Mouse (Mus musculus) heart, postnatal 36 days (tissue): ENCODE measurements at regions not wholly inside any gene's neighbourhood (a gene's known extent, or its start where the extent isn't known, plus 50 kb on each side); places are given as distances from the start of the nearest gene placed in this dataset.

ENCODE experiments used
- DNase-seq, 2 experiments: peaks; one replicate each; pipeline ENCODE4 v3.0.0; 2021 to 2022
- intact Hi-C: fragments of 180-260 bp; cut with DNase I; formaldehyde crosslinking; loops from one replicate; pipeline ENCODE4 v1.15.1; 2025

DNA sequence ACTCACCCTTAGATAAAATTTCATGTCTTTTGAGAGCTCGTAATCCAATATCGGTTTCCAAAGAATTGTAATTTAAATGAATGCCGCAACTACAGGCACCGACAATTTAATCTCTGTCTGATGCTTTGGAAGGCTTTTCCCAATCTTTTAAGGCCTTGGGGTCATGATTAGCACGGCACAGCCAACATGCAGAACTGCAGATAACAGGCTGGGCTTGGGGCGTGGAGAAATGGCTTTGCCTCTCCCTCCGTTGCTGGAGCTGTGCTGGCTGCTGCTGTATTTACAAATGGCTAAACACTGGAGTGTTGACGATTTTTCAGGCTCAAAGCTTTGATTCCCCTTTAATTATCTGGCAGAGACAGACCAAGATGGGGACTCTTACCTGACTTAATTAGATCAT, 101.3 kb upstream of the Mphosph6 start:
- intact Hi-C loops, result no loop called here
- no peak for DNase-seq

DNA sequence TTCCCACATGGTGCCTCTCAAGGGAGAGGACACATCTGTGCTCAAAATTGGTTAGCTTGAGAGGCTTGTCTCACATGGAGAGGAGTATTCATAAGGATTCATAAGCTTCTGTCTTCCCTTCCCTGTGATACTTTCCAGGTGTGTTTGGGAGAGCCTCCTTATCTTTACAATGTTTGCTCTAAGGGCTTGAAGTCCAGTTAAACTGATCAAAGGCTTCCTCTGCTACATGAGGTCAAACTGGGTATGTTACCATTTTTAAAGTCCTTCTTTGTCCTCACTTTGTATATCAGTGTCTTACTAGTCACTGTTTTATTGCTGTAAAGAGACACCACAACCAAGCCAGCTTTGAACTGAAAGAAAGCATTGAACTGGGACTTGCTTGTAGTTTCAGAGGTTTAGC, 98.1 kb upstream of the Mphosph6 start:
- intact Hi-C loops, result loop anchor here (5.0 kb wide), 1 partner anchor 952 kb away; no protein-coding TSS in a partner anchor

DNA sequence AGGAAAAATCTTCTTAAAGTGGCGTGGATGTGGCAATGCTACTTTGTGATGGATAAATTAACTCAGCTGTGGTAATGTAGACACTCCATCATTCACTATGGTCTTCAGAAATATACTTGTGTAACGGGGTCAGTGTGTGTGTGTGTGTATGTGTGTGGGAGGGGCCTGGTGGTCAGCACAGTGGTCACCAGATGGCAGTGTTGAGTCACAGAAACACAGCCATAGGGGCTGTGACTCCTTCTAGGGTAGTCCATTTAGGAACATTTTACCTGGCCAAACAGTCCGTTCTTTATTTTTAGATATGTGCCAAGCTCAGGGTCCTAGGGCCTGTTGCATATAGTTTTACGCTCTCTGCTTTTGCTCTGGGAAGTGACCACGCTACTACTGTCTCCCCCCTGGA, 96.3 kb upstream of the Mphosph6 start:
- intact Hi-C loops, result loop anchor here (5.0 kb wide), 1 partner anchor 954 kb away; no protein-coding TSS in a partner anchor
- DNase-seq, result peak; percentile 14 to 24

More for the DNA sequence above, 98.1 kb upstream of the Mphosph6 start:
- DNase-seq, result no peak

DNA sequence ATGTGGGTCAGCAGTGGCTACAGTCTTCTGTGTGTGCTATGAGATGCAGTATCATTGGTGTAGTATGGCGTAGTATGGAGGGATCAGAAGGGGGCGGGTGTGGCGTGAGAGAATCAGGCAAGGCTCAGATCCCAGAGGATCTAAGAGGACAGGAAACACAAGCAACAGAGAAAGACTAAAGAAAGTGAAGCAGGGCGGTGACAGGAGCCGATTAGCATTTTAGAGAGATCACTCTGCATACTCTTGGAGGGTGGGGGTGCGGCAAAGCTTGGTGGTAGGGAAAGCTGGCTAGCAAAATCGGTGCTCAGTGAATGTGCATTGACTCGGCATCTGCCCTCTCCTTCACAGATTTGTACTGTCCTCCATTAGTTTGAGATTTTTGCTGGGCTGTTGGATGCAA, 93.1 kb upstream of the Mphosph6 start:
- no peak for DNase-seq
- intact Hi-C loops, result loop anchor here (5.0 kb wide), 1 partner anchor 957 kb away; no protein-coding TSS in a partner anchor

DNA sequence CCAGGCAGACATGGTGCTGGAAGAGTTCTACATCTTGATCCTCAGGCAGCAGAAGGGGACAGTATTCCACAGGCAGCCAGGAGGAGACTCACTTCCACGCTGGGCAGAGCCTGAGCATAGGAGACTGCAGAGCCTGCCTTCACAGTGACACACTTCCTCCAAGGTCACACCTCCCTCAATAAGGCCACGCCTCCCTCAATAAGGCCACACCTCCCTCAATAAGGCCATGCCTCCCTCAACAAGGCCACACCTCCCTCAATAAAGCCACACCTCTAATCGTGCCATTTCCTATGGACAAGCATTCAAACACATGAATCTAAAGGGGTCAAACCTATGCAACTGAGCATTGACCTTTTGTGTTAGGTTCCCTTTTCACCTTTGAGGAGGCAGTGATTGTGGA, 88.5 kb upstream of the Mphosph6 start:
- intact Hi-C loops, result no loop called here
- DNase-seq, result no peak

DNA sequence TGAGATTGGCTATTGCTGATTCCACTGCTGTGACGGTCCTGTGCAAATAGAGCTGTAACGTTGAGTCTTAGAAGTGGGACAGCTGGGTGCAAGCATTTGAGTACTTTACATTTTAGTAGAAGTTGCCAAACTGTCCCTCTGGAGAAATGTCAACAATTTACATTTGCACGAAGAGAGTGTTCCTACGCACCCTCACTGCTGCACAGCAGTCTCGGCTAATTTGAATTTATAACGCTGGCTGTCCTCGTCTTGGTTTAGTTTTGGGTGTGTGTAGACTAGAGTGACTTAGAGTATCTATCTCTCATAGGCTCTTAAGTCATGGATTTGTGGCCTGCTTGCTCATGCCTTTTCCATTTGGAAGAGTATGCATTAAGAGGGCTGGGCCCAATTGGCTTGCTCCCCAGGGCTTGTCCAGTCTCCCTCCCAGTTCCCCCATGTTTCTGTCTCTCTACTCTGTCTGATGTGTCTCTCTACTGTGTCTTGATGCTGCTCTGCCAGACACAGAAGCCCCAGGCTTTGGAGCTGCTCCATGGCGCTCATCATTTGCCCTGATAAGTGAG, 79.8 kb upstream of the Mphosph6 start:
- no peak for DNase-seq

DNA sequence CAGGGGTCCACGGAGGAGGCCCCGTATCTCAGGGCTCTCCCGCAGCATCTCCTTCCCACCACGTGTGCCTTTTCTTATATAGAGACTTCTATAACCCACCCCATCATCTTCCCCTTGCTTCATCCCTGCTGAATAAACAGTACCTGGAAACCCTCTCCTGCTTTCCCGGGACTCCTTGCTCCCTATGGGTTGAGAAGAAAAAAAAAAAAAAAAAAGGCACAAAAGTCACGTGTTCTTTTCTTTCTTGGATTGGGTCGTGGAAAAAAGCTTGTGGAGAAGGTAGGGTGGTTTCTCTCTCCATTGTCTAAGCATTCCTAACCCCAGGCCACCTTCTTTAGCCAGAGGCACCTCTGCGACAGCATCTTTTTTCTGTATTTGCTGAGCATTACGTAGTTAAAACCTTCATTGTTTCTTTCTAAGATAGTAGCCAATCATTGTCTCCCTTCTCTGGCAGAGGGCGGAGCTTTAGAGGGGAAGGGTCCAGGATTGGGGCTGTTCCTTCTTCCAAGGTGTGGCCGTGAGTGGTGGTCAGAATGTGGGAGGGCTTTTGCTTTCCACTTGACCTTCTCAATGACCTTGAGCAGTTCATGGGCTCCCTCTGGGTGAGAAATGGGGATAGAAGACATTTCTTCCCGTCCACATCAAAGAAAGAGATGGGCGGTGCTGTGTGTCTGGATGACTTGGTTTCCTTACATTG, 78.7 kb upstream of the Mphosph6 start:
- no peak for DNase-seq
- intact Hi-C loops, result no loop called here

More for the DNA sequence above, 79.8 kb upstream of the Mphosph6 start:
- intact Hi-C loops, result no loop called here

DNA sequence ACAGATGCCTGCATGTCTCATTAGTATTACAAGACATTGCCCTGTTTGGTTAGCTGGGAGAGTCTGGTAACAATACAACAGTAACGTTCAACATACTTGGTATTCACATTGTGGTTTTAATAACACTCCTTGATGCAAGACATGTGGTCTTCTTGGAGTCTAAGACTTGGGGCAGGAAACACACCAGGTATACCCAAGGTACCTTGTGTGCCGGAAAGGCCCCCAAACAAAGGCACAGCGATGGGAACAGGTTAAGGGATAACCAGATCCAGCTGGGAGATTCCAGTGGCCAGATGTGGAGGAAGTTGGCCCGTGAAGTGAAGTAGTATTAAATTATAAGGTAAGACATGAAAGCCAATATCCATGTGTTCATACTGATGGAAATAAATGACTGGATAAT, 71.9 kb upstream of the Mphosph6 start:
- no peak for DNase-seq
- intact Hi-C loops, result no loop called here

DNA sequence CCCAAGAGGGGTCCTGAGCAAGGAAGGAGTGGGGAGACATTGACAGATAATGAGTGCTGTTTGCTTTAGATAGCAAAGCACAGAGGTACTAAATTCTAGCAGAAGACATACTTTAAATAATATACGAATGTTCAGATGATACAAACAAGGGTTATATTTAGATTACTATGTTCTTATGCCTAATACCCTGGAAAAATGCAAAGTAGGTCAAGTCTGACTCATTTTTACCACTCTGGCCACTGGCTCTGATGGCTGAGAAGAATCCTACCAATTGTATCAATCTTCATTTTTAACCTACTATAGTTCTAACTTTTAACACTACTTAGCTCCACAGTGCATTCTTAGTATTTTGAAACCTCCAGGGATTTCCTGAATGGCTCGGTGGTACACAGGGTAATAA, 65.4 kb upstream of the Mphosph6 start:
- intact Hi-C loops, result no loop called here
- no peak for DNase-seq

DNA sequence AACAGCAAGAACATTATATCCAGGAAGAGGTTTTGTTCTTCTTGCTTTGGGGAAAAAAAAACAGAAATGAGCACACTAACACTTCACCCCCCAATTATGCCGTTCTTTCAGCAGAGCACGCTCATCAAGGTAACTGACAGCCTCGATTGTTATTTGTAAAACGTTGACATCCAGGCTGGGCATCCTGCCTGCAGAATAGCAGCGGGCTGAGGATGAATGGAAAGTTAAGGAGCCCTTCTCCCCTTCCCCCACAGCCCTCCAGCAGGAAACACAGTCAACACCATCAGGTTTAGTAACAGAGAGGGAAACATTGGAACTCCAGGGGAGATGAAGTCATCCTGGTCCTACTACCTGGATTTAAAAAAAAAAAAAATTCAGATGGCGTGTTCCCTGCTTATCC, 63.3 kb upstream of the Mphosph6 start:
- DNase-seq, result no peak
- intact Hi-C loops, result loop anchor here (2.0 kb wide), 1 partner anchor 92 kb away; no protein-coding TSS in a partner anchor

DNA sequence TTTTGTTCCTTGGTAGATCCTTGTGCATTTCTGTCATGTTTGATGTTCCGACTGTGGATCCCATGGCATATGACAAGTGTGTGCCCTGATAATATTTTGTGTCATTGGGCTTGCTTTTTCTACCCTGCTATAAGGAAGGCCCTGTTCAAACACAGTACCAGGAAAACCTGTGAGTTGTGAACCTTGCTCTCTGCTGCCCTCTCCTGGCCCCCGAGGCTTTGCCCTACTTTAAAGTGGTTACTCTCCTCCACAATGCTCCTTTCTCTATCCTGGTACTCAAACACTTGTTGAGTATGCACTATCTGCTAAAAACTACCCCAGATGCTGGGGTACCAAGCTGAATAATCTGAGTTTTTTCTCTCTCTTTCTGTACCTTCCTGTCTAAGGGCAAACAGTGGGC, 62.1 kb upstream of the Mphosph6 start:
- intact Hi-C loops, result loop anchor here (2.0 to 5.0 kb wide), 3 partner anchors 91 to 237 kb away; no protein-coding TSS in a partner anchor
- peak; percentile 32 to 64 for DNase-seq

DNA sequence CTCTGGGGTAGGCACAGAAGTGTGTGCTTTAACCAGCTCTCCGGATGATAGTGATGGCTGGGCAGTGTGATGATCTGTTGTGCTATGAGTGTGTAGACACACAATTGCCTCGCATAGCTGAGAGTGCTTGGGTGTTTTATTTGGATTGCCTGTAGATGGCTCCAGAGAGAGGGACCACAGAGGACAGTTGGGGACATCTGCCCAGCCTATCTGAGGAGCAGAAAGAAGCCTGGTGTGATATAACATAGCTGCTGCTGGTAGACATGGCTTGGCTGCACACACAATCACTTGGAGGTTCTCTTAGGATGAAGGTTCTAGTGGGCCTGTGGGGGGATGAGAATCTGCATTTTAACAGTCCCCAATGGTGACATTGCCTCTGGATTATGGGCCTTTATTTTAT, 60.6 kb upstream of the Mphosph6 start:
- intact Hi-C loops, result loop anchor here (2.0 to 5.0 kb wide), 2 partner anchors 216 to 235 kb away; no protein-coding TSS in a partner anchor
- DNase-seq, result no peak

DNA sequence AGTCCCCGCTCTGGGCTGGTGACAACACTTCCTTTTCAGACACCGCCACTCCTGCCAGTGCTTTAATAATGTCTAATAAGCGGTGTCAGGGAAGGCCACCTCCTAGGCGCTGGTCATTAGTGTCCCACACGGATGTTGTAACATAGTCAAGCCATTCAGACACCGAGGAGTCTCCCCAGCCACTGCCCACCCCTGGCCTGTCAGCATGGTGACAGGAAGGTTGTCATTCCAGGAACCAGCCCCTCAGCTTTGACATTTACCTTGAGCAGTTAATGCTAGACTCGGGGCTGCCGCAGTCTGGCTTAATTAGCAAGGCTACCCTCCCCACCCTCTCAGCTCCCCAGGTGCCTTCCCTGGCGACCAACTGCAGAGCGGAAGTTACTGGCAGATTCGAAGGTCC, 58.0 kb upstream of the Mphosph6 start:
- intact Hi-C loops, result loop anchor here (5.0 kb wide), 1 partner anchor 232 kb away; no protein-coding TSS in a partner anchor
- DNase-seq, result no peak

DNA sequence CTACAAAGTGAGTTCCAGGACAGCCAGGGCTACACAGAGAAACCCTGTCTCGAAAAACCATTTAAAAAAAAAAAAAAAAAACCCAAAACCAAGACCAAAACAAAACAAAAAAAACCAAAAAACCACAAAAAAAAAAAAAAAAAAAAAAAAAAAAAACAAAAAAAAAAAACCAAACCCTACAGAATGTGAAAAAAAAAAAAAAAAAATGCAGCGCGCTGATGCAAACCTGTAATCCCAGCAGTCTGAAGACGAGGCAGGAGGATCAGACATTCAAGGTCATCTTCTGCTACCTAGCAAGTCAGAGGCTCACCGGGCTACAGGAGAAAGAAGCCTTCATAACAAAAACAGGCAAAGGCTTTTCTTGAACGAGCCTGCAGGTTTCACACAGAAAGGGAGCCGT, 57.4 kb upstream of the Mphosph6 start:
- no peak for DNase-seq
- intact Hi-C loops, result no loop called here

DNA sequence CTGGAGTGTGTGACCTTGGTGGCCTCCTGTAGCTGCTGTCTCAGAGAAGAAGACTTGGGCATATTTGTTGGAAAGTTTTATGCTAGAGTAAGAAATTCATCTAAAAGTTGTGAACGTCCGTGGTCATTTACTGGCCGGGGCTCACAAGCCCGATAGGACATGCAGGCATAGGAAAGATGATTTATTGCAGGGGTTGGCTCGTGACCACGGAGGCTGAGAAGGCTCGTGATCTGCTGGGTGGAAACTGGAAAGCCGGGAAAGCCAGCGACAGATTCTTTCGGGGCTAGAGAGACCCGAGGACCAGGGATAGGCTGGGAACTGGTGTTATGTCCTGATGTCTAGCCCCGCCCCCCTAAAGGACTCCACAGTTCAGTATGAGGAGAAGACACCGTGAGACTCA, 54.4 kb upstream of the Mphosph6 start:
- intact Hi-C loops, result no loop called here
- DNase-seq, result no peak

DNA sequence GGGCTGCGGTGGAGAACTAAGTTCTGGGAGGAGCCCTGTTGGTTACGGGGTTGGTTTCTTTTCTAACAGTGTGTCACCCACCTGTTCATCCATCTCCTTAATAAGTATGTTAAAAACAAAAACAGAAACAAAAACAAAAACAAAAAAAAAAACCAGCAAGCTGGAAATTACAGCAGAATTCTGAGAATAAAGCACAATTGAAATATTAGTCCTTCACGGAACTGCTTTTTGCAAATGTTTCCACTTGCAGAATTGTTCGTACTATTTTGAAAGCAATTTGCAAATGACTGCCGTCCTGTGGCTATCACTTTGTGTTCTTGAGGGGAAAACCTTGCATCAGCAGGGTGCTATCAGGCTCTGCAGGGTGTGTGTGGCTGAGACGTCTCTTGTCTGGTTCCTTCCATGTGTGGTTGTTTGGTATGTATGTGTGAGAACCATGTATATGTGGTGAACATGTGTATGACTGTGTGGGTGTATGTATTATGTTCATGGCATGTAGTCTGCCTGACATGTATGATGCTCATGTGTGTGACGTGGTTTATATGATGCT, 53.3 kb upstream of the Mphosph6 start:
- DNase-seq, result no peak
- intact Hi-C loops, result no loop called here

DNA sequence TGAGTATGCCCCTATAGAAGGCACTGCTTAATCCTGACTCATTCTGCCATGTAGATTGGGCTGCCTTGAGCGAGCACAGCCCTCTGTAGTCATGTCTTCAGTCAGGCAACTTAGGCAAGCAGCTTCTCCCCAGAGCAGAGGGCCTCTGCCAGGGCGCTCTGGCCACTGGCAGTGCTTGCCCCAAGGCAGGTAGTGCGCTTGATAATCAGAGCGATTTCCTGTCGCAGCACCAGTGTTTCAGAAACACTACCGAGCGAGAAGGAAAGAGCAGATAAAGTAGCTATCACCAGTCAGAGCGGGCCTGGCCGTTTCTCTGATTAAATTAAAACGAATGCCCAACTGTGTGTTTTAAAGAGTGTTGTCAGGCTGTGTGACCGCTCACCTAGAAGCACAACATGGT, 52.6 kb upstream of the Mphosph6 start:
- no peak for DNase-seq
- intact Hi-C loops, result no loop called here

DNA sequence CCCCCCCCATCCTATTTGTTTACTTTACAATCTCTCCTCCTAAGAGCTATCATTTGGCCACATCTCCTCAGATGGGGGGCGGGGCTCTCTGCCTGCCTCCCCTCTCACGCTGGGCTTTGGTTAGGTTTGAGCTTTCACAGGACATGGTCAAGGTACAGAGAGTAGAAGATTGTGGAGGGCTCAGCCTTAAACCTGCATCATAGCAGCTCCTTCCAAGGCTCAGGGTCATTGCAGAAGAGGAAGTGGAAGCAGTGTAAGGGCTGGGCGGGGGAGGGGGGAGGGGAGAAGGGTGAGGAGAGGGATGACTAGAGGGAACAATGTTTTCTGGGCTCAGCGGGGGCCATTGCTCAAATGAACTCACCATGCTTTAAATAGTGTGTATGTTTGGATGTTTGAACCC, 51.7 kb upstream of the Mphosph6 start:
- intact Hi-C loops, result no loop called here
- DNase-seq, result no peak

DNA sequence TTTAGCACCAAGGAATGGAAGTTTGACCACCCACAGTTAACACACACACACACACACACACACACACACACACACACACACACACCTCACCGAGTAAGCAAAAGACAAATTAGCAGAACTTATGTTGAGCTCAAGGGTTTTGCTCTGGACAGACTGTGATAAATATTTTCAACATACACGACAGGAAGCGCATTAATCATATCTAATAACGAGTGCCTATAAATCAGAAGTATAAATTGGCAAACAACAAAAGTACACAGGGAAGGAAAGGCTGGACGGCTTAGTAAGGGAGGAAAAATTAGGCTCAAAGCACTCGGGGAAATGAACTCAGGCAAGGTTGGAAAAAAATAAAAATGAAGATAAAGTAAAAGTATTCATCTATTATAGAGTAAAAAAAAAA, 50.8 kb upstream of the Mphosph6 start:
- no peak for DNase-seq
- intact Hi-C loops, result no loop called here
